Mouse (Mus musculus) natural killer cell, adult 2 months (primary cell): ENCODE measurements around the gene Hagh.

Experiments
- DNase-seq, 2 experiments: peaks; one replicate each; pipeline ENCODE4 v3.0.0; 2022; ENCODE audit warnings: low spot score in 2 of 2

Hagh gene

GRCm38 (mm10) chr17:24839842-24840241 lies at the start of gene Hagh:
TSS of gene Hagh (plus strand) at chr17:24840143.
- no peak for DNase-seq

- DNase-seq: no peak
Observed at GRCm38 (mm10) chr17:24792190-24792589, 47.8 kb upstream of the Hagh start.

GRCm38 (mm10) chr17:24794791-24795190 lies 45.2 kb upstream of the Hagh start:
- no peak for DNase-seq

DNA sequence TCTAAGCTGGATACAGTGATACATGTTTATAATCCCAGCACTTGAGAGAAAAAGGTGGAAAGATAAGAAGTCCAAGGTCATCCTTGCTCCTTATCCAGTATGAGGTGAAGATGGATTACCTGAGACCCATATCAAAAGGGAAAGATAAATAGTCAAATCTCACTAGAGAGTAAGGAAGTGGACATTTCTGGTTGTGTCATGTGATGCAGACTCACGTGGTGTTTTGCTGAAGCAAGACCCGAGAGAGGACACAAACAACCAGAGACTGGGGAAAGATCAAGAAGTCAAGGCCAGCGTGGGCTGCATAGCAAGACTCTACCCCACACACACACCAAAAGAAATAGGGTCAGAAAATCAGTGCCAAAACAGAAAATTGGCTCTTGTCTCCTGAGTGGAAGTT lies 43.0 kb upstream of the Hagh start:
- peak in 1 of 2 experiments; percentile 9 for DNase-seq

GRCm38 (mm10) chr17:24798229-24798628 lies 41.7 kb upstream of the Hagh start:
- no peak for DNase-seq

DNA sequence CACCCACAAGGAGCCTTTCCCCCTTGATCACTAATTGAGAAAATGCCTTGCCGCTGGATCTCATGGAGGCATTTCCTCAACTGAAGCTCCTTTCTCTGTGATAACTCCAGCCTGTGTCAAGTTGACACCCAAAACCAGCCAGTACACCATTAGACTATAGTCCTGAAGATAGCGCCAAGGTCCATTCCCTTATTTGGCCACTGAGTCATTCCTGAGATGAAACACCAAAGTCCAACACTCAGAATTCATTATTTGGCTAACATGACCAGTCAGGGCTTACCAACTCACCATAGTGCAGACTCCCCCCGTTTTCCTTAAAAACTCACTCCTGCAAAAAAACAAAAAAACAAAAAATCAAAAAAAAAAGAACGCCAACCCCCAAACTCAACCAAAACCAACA lies 40.5 kb upstream of the Hagh start:
- DNase-seq: no peak

- no peak for DNase-seq
Observed at GRCm38 (mm10) chr17:24800524-24800923, 39.4 kb upstream of the Hagh start.

GRCm38 (mm10) chr17:24803952-24804951 lies 35.7 kb upstream of the Hagh start, which contains the start of gene Meiob:
TSS of gene Meiob (plus strand) at chr17:24804289.
- peak; percentile 51 to 63 for DNase-seq

DNA sequence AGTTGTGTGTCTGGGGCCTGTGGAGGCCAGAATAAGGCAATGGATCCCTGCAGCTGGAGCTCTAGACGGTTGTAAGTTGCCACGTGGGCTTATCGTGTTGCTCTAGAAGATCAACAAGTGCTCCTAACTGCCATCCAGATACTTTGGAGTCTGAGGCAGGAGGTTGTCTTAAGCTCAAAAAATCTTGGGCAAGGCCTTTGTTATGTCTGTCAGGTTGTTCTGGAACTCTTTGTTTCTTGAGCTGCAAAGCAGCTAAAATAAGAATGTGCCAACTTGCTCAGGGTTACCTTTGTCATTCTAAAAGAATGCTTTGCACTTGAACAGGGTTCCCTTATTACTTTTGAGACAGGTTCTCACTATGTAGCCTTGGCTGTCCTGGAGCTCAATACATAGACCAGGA lies 28.7 kb upstream of the Hagh start:
- no peak for DNase-seq

- DNase-seq: no peak
Observed at GRCm38 (mm10) chr17:24812215-24812614, 27.7 kb upstream of the Hagh start.

- no peak for DNase-seq
Observed at GRCm38 (mm10) chr17:24815256-24815655, 24.7 kb upstream of the Hagh start.

GRCm38 (mm10) chr17:24817503-24817902 lies 22.4 kb upstream of the Hagh start:
- DNase-seq: no peak

DNA sequence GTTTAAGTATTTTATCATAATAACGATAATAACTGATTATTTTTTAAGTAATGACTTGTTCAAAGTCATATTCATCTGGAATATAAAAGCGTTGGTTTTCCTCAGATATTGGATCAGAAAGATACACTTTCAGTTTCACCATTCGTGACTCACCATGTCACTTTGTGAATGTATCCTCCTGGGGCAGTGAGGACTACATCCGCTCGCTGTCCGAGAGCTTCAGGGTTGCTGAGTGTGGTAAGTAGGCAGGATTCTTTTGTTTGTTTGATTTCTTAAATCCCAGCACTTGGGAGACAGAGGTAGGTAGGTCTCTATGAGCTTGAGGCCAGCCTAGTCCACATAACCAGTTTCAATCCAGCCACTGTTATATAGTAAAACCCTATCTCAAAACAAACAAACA lies 21.8 kb upstream of the Hagh start:
- no peak for DNase-seq

DNA sequence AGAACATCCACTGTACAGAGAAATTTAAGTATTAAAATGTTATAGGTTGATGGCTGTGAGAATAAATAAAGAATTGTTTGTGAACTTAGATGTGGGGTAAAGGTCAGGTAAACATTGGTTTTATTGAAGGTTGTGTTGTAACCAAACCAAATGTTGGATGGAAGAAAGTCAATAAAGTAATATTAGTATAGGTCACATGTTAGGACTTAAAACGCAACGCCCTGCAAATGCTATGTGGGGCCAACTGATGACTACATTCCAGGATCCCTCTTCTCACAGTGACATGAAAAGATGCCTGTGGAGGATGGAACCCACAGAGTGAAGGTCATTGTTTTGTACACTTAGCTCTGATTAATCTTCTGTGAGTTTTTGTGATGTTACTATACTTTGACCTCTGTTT lies 20.5 kb upstream of the Hagh start:
- DNase-seq: no peak

GRCm38 (mm10) chr17:24821351-24822280 lies 18.3 kb upstream of the Hagh start:
- DNase-seq: no peak

DNA sequence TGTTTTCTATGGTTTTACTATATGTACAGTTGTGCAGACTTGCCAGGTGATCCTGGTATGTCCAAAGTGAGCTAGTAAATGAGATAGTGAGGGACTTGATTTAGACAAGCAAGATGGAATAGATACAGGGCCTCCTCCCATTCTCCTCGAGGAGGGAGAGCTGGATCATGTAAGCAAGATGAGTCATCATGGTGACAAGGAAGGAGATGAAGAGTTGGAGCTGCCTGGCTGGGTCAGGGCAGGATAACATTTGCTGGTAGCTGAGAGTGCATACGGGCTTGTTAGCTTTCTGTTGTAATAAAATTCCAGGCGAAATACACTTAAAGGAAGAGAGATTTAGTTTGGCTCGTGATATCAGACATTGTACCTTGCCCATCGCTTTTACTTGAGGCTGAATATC lies 398 bp downstream of the Hagh start:
- DNase-seq: no peak

- DNase-seq: peak in 1 of 2 experiments; percentile 31
Observed at GRCm38 (mm10) chr17:24841133-24841532, 1.2 kb downstream of the Hagh start.

GRCm38 (mm10) chr17:24842631-24843030 lies 2.7 kb downstream of the Hagh start:
- no peak for DNase-seq

- DNase-seq: no peak
Observed at GRCm38 (mm10) chr17:24844525-24844924, 4.6 kb downstream of the Hagh start.

GRCm38 (mm10) chr17:24847386-24847785 lies 7.4 kb downstream of the Hagh start:
- no peak for DNase-seq

DNA sequence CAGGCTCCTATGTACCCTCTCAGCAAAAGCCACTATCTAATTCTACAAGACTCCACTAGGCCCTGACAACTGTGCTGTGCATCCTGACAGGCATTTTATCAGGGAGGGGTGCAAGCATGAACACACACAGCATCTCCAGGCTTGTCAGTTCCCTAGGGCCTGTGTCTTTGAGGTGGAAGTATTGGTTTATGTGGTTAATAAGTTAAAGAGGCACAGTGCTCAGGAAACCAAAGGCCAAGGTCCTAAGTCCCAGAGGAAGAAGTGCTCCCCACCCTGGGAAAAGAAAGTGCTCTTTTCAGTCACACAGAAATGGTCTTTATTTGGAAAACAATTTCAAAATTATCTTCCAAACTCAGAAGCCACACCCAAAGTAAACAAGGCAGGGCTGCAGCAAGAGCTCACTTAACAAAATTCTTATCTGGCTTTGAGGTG lies 8.7 kb downstream of the Hagh start:
- DNase-seq: no peak

DNA sequence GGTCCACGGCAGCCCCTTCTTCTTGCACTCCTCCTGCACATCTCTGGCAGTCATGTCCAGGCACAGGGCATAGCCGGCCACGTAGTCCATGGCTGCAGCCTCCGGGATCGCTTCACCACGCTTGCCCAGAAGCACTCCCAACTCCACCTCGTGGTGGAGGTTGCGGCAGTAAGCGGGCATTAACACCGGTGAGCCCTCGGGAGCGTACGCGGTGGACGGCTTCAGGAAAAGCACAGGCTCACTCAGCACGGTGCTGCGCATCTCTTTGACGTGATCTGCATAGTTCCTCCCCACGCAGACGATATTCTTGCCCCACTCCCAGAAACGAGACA lies 9.8 kb downstream of the Hagh start:
- no peak for DNase-seq
